13 mouse cellular contexts compared by ENCODE assay signal in the genomic region with DNA sequence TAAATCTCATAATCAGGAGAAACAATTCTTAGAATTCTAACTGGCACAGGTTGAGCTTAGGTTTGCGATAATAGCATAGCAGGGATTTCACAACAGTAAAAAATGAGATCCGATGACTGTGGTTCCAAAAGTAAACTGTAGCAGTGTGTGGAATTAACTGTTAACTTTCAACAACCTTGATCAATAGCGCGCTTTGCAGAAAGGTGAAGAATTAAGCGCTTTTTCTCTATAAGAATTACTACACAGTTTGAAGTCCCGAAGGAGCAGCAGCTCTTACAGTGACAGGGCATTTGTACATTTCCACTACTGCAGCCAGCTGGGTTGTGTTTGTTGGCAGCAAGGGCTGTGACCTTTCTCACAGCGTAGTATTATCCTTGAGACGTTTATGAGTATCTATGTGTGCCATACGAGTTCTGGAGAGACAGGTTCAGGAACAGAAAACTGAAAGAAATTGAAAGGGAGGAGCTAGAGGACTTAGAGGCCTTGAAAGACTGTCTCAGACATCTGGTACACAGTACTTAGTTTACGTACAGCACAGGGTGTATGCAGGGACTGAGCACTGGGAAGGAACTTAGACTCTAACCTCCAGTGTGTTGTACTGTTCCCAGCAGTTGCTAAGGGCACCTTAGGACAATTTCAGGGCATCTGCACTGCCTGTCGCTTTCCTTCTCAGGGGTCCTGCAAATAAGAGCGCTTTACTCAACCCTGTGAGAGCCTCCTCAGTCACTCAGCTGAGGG.
DNase-seq lines count a peak whose midpoint lies in the region; ATAC-seq and TF ChIP-seq lines count a peak whose summit lies in the region.
"Had no signal": no experiment of that assay in that cellular context is flagged by ENCODE, and none has a peak within 500 bp of the region (broad histone marks: within the 10 kb centered on the region; RNA-seq: fewer than 3 reads in every experiment).

No protein-coding gene starts in this region.

- no peak overlapping the region for H3K4me3 ChIP-seq in hindbrain, postnatal 0 days (ENCODE audit: low read length)
- H3K4me3 ChIP-seq: left cerebral cortex, adult 2 months; megakaryocyte, embryonic 14.5 days had no signal

- H3K9me3 ChIP-seq in hindbrain, postnatal 0 days (ENCODE audit: low read length), result no peaks in the 10 kb centered on the region
- H3K9me3 ChIP-seq: megakaryocyte, embryonic 14.5 days had no signal

- 0 out of 2 replicates have a peak, but pooled peaks cover 4% of the 10 kb centered on the region for H3K4me1 ChIP-seq in hindbrain, postnatal 0 days (ENCODE audit: insufficient read depth, low read length)
- H3K4me1 ChIP-seq: megakaryocyte, embryonic 14.5 days had no signal

- peak; percentile 19 for DNase-seq in embryo, embryonic 10.5 days (ENCODE audit: low spot score)
- DNase-seq in embryo, embryonic 9.5 days (ENCODE audit: extremely low spot score), result no peak
- peak; percentile 7 for DNase-seq in lung, postnatal 10 days
- no peak for DNase-seq in lung, postnatal 25 days (ENCODE audit: low spot score)
- DNase-seq in hindbrain, postnatal 0 days (ENCODE audit: low spot score), result peak; percentile 5
- peak; percentile 22 for DNase-seq in testis, postnatal 14 days (ENCODE audit: low spot score)
- no peak for DNase-seq in layer of hippocampus, postnatal 14 days (ENCODE audit: low spot score in 2 of 2)
- DNase-seq: cerebellum, postnatal 36 days; kidney, adult 11 months; right cerebral cortex, postnatal 25 days had no signal

- TF ChIP-seq CTCF in hindbrain, postnatal 0 days (IDR thresholded peaks at IDR 0.05; ENCODE audit: low read depth), result no peak

- no peak overlapping the region for H3K9ac ChIP-seq in hindbrain, postnatal 0 days (replicated peaks; ENCODE audit: low read length)

- no peaks in the 10 kb centered on the region for H3K36me3 ChIP-seq in hindbrain, postnatal 0 days (ENCODE audit: insufficient read depth, low read length)

- H3K4me2 ChIP-seq in hindbrain, postnatal 0 days (ENCODE audit: low read depth, low read length), result no peak overlapping the region

- 52% methylated on average over 12 of the region's 12 CpGs for WGBS in hindbrain, postnatal 0 days

- 0 out of 2 replicates have a peak overlapping the region, but pooled peaks have one; percentile 3 for H3K27ac ChIP-seq in hindbrain, postnatal 0 days
- H3K27ac ChIP-seq: left cerebral cortex, adult 2 months had no signal

- H3K27me3 ChIP-seq in hindbrain, postnatal 0 days (ENCODE audit: insufficient read depth, low read length), result no peaks in the 10 kb centered on the region

- peak; percentile 34; the same call in 1 of the 2 replicates for ATAC-seq in hindbrain, postnatal 0 days
- no peak for ATAC-seq in granulocyte monocyte progenitor cell, adult 5-6 weeks (replicated peaks; ENCODE audit: poor library complexity, severe bottlenecking)

Comparison
In these comparisons a context has a peak if more than half of its experiments do, and no peak if none do; other contexts are left out.
1. DNase-seq: peak in embryo, embryonic 10.5 days (single experiment), lung, postnatal 10 days (single experiment), hindbrain, postnatal 0 days (single experiment) and testis, postnatal 14 days (single experiment); none in embryo, embryonic 9.5 days (single experiment), lung, postnatal 25 days (single experiment) and layer of hippocampus, postnatal 14 days (0 of 2).